Mouse (Mus musculus): ENCODE data around the gene Tph2. TPM values are rescaled to one million over a fixed set of nuclear protein-coding genes. Genes with fewer than 3 reads are reported as not detected.
"Not testable (repeated sequence)": the region's sequence is repeated elsewhere in the genome, so short reads cannot be mapped to it uniquely, and the experiment has no call there.

The Tph2 gene
- polyA plus RNA-seq (2015; fragmentation: Nextera tagmentation; extraction: Ambion mirVana), result 0.07 TPM in 1 of 2 replicates, not detected in the other

- DNase-seq (ENCODE audit: low spot score), result peak; percentile 72
Measured at GRCm38 (mm10) chr10:115184697-115185096, at the start of gene Tph2. Tph2 (minus strand) TSS chr10:115185022.

DNA sequence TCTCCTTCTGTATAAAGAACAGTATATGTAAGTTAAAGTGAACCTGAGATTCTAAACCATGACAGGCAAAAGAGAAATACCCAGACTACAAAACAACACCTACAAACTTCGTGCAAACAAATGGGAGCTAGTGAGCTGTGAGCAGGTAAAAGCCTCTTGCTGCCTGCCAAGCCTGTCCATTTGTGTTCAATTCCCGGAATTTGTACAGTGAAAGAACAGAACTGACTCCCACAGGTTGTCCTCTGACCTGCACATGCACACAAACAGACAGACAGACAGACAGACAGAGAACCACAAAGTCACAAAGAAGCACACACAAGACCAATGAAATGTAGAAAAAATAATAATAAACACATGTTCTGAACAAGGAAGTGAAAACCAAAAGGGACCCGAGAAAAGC lies 49.0 kb upstream of the Tph2 start:
- no peak for DNase-seq (ENCODE audit: low spot score)

GRCm38 (mm10) chr10:115232513-115232912 lies 47.7 kb upstream of the Tph2 start:
- DNase-seq (ENCODE audit: low spot score), result no peak

DNA sequence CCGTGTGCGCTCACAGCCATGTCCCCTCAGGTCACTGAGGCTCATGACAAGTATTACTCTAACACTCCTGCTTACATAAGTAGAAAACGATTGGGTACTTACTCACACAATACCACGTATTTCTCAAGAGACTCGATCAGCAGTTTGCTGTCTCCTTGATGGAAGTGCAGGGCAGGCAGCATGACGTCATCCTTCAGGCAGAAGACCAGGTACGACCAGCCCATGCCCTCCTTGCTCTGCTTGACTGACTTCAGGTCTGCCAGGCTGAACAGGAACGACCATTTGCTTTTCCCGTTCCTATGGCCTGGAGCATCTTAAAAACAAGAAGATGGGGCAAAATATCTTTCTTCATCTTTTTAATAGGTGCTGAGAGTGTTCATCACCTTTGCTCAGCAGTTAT lies 44.2 kb upstream of the Tph2 start:
- DNase-seq (ENCODE audit: low spot score), result no peak

GRCm38 (mm10) chr10:115226586-115226985 lies 41.8 kb upstream of the Tph2 start:
- no peak for DNase-seq (ENCODE audit: low spot score)

- DNase-seq (ENCODE audit: low spot score), result no peak
Measured at GRCm38 (mm10) chr10:115223845-115224244, 39.0 kb upstream of the Tph2 start.

- DNase-seq (ENCODE audit: low spot score), result no peak
Measured at GRCm38 (mm10) chr10:115212916-115213580, 28.2 kb upstream of the Tph2 start.

GRCm38 (mm10) chr10:115205825-115206224 lies 21.0 kb upstream of the Tph2 start:
- no peak for DNase-seq (ENCODE audit: low spot score)

GRCm38 (mm10) chr10:115205284-115205683 lies 20.5 kb upstream of the Tph2 start:
- DNase-seq (ENCODE audit: low spot score), result no peak

- no peak for DNase-seq (ENCODE audit: low spot score)
Measured at GRCm38 (mm10) chr10:115191214-115191613, 6.4 kb upstream of the Tph2 start.

- DNase-seq (ENCODE audit: low spot score), result no peak
Measured at GRCm38 (mm10) chr10:115187390-115187789, 2.6 kb upstream of the Tph2 start.

GRCm38 (mm10) chr10:115181034-115181433 lies 3.8 kb downstream of the Tph2 start:
- DNase-seq (ENCODE audit: low spot score), result no peak

DNA sequence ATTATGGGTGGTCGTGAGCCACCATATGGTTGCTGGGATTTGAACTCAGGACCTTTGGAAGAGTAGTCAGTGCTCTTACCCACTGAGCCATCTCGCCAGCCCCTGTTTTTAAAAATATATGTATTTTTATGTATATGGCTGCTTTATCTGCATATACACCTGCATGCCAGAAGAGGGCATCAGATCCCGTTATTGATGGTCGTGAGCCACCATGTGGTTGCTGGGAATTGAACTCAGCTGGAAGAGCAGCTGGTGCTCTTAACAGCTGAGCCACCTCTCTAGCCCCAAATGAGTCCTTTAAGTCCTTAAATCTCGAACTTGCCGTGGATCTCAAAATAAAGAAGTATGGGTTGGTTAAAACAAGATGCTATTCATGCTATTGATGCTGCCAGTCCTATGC lies 6.8 kb downstream of the Tph2 start:
- DNase-seq (ENCODE audit: low spot score), result not testable (repeated sequence)

DNA sequence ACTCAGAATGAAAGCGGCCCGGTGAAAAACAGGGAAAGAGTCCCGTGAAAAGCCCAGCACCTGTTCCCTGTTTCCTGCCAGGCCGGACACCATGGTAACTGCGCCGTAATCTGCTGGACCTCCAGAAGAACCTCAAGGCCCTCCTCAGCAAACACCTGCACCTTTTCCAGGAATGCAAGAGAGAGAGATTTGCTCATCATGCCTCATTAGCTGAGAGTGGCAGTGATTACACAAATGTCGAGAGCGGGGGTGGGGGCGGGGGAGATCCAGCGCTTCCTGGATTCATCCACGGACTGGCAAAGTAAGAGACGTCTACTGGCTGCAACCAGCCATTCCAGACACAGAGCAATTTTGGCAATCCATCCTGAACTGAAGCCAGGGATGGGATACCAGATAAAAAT lies 9.2 kb downstream of the Tph2 start:
- DNase-seq (ENCODE audit: low spot score), result no peak

GRCm38 (mm10) chr10:115173336-115173735 lies 11.5 kb downstream of the Tph2 start:
- DNase-seq (ENCODE audit: low spot score), result no peak

DNA sequence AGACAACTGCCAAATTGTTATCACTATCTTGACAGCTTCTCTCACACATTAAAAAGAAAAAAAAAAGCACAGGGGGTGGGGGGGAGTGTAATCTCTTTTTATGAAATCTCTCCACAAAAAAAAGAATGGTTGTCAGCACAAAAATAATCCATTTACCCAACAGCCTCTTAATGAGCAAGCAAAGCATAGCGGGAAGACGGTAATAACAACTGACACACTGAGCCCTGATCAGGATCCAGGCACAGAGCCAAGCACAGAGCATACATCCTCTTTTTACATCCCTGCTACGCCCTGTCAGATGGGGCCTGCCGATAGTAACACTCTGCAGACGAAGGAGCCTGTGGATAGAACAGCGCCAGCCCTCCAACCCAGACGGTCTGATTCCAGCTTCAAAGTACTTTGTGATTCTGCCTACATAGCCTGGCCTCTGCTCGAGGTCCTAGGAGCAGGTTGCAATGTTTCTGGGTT lies 13.4 kb downstream of the Tph2 start:
- DNase-seq (ENCODE audit: low spot score), result no peak

- no peak for DNase-seq (ENCODE audit: low spot score)
Measured at GRCm38 (mm10) chr10:115170496-115171350, 14.1 kb downstream of the Tph2 start.

DNA sequence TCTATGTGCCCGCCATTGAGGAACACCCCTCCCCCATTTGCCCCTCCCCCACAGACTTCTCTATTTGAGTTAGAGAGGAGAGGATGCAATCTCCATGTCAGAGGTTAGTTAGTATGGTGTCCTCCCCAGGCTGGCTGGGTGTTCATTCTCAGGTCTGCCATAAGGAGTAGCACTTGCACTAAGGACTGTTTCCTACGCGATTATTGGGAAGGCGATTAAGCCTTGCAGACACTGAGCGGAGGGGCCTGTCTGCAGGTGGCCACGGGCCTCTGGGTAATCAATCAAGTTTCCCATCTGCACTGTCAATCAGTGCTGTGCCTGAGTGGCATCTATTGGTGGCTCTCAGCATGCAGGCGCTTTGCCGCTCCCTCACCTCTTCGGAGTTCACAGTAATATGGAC lies 15.4 kb downstream of the Tph2 start:
- DNase-seq (ENCODE audit: low spot score), result no peak

DNA sequence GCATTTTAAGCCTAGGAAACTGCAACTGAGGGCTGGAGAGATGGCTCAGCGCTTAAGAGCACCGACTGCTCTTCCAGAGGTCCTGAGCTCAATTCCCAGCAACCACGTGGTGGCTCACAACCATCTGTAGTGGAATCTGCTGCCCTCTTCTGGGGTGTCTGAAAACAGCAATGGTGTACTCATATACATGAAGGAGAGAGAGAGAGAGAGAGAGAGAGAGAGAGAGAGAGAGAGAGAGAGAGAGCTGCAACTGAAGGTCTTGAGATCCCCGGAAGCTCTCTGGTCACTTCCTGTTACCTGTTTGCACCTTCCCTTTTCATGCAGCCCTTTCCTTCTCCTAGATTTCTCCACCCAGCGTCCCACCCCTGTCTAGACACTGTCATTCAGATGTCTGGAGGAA lies 24.5 kb downstream of the Tph2 start:
- no peak for DNase-seq (ENCODE audit: low spot score)

DNA sequence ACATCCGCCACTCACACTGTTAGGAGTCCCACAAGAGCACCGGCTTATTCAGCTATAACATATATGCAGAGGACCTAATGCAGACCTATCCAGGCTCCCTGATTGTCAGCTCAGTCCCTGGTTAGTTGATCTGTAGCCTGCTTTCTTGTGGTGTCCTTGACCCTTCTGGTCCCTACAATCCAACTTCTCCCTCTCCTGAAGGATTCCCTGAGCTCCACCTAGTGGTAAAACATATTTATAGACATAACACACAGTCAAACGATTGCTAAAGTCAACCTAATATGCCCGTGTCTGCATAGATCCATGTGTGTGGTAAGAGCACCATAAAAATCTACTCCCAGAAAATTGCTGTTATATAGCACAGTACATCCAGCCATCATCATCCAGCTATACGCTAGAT lies 37.5 kb downstream of the Tph2 start:
- no peak for DNase-seq (ENCODE audit: low spot score)

DNA sequence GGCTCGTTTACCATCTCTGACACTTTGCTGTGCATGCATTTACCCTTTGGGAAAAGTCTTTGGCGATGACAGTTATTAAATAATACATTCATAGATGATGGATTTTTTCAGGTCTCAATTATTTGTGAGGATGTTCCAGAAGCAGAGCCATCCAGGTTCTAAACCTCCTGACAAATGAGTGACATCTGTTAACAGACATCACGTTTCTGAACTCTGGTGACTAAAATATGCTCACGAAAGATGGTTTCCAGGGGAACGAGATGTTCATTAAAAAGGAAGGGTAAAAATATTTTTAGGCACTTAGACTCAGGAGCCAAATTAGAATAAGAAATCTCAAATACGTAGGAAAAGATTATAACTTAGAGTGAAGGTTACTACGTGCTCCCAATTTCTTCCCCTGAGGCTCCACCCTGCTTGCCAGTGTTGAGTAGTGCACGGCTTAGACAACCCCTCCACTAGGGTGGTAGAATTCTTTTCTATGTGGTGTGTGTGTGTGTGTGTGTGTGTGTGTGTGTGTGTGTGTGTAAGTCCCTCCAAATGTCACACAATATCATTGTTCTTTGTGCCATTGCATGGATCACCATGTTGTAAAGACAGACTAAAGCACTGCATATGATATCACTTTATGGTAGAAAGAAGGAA lies 38.4 kb downstream of the Tph2 start:
- no peak for DNase-seq (ENCODE audit: low spot score)

- no peak for DNase-seq (ENCODE audit: low spot score)
Measured at GRCm38 (mm10) chr10:115144542-115144941, 40.3 kb downstream of the Tph2 start.
